Mouse (Mus musculus): ENCODE measurements around the gene Trpc1. TPM values are rescaled to one million over a fixed set of nuclear protein-coding genes. Genes with fewer than 3 reads are reported as not detected.
A peak's percentile ranks its signal among the peaks of the same experiment; 100 is the strongest.

Trpc1 gene
- polyA plus RNA-seq, 1 experiment from 2014 or later = 5.7 TPM

DNA sequence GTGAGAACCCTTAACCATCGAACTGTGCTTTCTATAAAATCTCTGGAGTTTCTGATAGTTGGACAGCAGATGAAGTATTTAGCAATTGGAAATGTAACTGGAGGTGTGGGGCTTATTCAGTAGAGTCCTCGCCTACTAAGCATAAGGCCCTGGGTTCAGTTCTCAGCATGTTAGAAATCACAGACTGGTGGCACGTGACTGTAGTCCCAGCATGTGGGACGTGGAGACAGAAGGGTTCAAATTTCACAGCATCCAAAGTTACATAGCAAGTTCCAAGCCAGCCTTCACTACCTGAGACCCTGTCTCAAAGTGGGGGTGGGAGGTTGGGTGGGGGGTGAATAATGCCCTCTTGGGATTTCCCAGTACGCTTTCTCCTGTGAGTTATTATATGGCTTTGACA lies 81.9 kb downstream of the Trpc1 start:
- no peak for ATAC-seq (ENCODE audit: insufficient read depth)
- H3K36me3 ChIP-seq (ENCODE audit: insufficient read depth) = no peaks in the 10 kb centered on the region
- 60% methylated on average over 5 of the region's 5 CpGs for WGBS
- no peak for TF ChIP-seq CTCF (IDR thresholded peaks at IDR 0.05; ENCODE audit: low read depth)
- H3K4me2 ChIP-seq = no peak overlapping the region
- no peaks in the 10 kb centered on the region for H3K9me3 ChIP-seq (ENCODE audit: low read depth, low read length)
- H3K9ac ChIP-seq = no peak overlapping the region
- DNase-seq = no peak
- H3K27ac ChIP-seq (ENCODE audit: low read depth) = no peak overlapping the region
- H3K27me3 ChIP-seq (ENCODE audit: insufficient read depth, low read length) = no peaks in the 10 kb centered on the region
- 0 out of 2 replicates have a peak, but pooled peaks cover 6% of the 10 kb centered on the region for H3K4me1 ChIP-seq (ENCODE audit: insufficient read depth)
- no peak overlapping the region for H3K4me3 ChIP-seq (ENCODE audit: low read depth, low read length)

GRCm38 (mm10) chr9:95667836-95668235 lies 82.3 kb downstream of the Trpc1 start:
- DNase-seq = peak; percentile 54
- no peak overlapping the region for H3K27ac ChIP-seq (ENCODE audit: low read depth)
- TF ChIP-seq CTCF (IDR thresholded peaks at IDR 0.05; ENCODE audit: low read depth) = no peak
- H3K4me3 ChIP-seq (ENCODE audit: low read depth, low read length) = no peak overlapping the region
- ATAC-seq (ENCODE audit: insufficient read depth) = no peak
- H3K9ac ChIP-seq = no peak overlapping the region
- no peaks in the 10 kb centered on the region for H3K9me3 ChIP-seq (ENCODE audit: low read depth, low read length)
- 39% methylated on average over 9 of the region's 9 CpGs for WGBS
- H3K27me3 ChIP-seq (ENCODE audit: insufficient read depth, low read length) = no peaks in the 10 kb centered on the region
- 0 out of 2 replicates have a peak, but pooled peaks cover 6% of the 10 kb centered on the region for H3K4me1 ChIP-seq (ENCODE audit: insufficient read depth)
- H3K4me2 ChIP-seq = no peak overlapping the region
- no peaks in the 10 kb centered on the region for H3K36me3 ChIP-seq (ENCODE audit: insufficient read depth)

- DNase-seq = peak; percentile 84
- ATAC-seq (ENCODE audit: insufficient read depth) = peak; percentile 89
These were observed 84.3 kb downstream of the Trpc1 start for GRCm38 (mm10) chr9:95665835-95666234.

DNA sequence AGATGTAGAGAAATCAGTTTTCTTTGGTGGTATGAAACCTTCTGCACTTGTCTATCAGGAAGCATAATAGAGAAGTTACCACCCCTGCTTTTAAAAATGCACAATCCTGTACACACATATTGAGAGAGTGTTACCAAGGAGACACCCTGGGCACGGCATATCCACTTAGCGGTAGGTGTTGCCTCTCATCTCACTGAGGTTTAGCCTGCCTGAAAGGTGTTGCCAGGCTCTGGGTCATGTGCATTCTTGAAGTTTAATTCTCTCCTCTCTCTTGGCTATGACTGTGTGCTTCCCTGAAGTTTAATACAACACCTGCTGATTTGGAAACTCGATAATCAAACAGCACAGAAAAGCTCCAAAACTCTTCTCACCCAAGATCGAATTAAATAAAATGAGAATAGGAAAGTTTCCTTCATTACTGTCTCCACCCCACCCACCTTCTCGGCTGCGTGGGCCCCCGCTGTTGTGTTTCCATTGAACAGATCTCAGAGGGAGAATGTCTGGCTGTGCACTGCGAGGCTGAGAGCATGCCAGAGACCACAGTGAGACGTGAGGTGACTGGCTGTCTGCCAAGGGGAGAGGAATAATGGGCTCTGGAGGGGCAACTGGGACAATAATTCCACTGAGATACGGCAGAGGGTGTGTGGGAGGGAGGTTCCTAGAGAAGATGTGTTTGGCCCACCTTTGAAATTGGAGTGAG lies 85.7 kb downstream of the Trpc1 start:
- H3K9ac ChIP-seq = no peak overlapping the region
- H3K4me3 ChIP-seq (ENCODE audit: low read depth, low read length) = no peak overlapping the region
- H3K9me3 ChIP-seq (ENCODE audit: low read depth, low read length) = no peaks in the 10 kb centered on the region
- peak; percentile 34 for DNase-seq
- no peak overlapping the region for H3K27ac ChIP-seq (ENCODE audit: low read depth)
- H3K36me3 ChIP-seq (ENCODE audit: insufficient read depth) = no peaks in the 10 kb centered on the region
- no peak for ATAC-seq (ENCODE audit: insufficient read depth)
- no peak overlapping the region for H3K4me2 ChIP-seq
- TF ChIP-seq CTCF (IDR thresholded peaks at IDR 0.05; ENCODE audit: low read depth) = no peak
- no peaks in the 10 kb centered on the region for H3K27me3 ChIP-seq (ENCODE audit: insufficient read depth, low read length)
- WGBS = 51% methylated on average over 10 of the region's 10 CpGs
- H3K4me1 ChIP-seq (ENCODE audit: insufficient read depth) = 0 out of 2 replicates have a peak, but pooled peaks cover 6% of the 10 kb centered on the region

More at GRCm38 (mm10) chr9:95665835-95666234, 84.3 kb downstream of the Trpc1 start:
- Histone ChIP-seq H3K36me3 (ENCODE audit: insufficient read depth) (no peaks in the 10 kb centered on the region), H3K9me3 (ENCODE audit: low read depth, low read length) (no peaks in the 10 kb centered on the region), H3K27ac (ENCODE audit: low read depth) (no peak overlapping the region), H3K4me1 (ENCODE audit: insufficient read depth) (0 out of 2 replicates have a peak, but pooled peaks cover 6% of the 10 kb centered on the region), H3K4me2 (no peak overlapping the region), H3K4me3 (ENCODE audit: low read depth, low read length) (no peak overlapping the region), H3K27me3 (ENCODE audit: insufficient read depth, low read length) (no peaks in the 10 kb centered on the region), H3K9ac (no peak overlapping the region)
- 56% methylated on average over 6 of the region's 6 CpGs for WGBS
- no peak for TF ChIP-seq CTCF (IDR thresholded peaks at IDR 0.05; ENCODE audit: low read depth)

DNA sequence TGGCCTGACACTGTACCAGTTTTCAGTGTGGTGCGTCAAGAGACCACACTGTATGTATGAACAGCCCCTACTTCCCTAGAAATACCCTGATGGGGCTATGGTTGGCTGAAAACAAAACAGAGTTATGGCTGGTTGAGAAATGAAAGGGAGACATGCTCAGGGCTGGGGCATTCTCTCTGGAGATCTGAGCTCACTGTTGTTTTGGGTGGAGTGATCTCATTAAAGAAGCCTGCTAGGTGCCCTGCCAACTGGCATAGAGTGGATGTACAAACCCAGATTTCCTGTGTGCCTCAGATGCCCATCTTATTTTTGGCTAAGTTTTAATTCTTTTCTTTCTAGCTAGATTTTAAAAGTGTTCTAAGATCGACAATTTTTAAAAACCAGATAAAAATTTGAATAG lies 92.2 kb downstream of the Trpc1 start:
- H3K4me2 ChIP-seq = no peak overlapping the region
- 87% methylated on average over 2 of the region's 2 CpGs for WGBS

More for the DNA sequence above, 92.2 kb downstream of the Trpc1 start:
- H3K9ac ChIP-seq = no peak overlapping the region
- no peak for TF ChIP-seq CTCF (IDR thresholded peaks at IDR 0.05; ENCODE audit: low read depth)
- no peaks in the 10 kb centered on the region for H3K36me3 ChIP-seq (ENCODE audit: insufficient read depth)
- H3K4me3 ChIP-seq (ENCODE audit: low read depth, low read length) = no peak overlapping the region
- no peaks in the 10 kb centered on the region for H3K9me3 ChIP-seq (ENCODE audit: low read depth, low read length)
- H3K4me1 ChIP-seq (ENCODE audit: insufficient read depth) = no peaks in the 10 kb centered on the region
- no peak overlapping the region for H3K27ac ChIP-seq (ENCODE audit: low read depth)
- ATAC-seq (ENCODE audit: insufficient read depth) (no peak), DNase-seq (no peak)
- H3K27me3 ChIP-seq (ENCODE audit: insufficient read depth, low read length) = no peaks in the 10 kb centered on the region

Other genes with a start within 250 kb of the Trpc1 start
- gene U2surp, start 238.4 kb downstream of the Trpc1 start, polyA plus RNA-seq (2014; fragmentation: Nextera tagmentation; extraction: Ambion mirVana) = 125 and 138 TPM in 2 replicates
- gene Paqr9, start 190.7 kb downstream of the Trpc1 start, polyA plus RNA-seq (2014; fragmentation: Nextera tagmentation; extraction: Ambion mirVana) = 0.07 TPM in 1 of 2 replicates, not detected in the other
- 7.1 TPM in 2 replicates for gene Pcolce2, start 112.8 kb downstream of the Trpc1 start, polyA plus RNA-seq (2014; fragmentation: Nextera tagmentation; extraction: Ambion mirVana)
- 9.4 and 11.6 TPM in 2 replicates for gene Pls1, start 94.9 kb upstream of the Trpc1 start, polyA plus RNA-seq (2014; fragmentation: Nextera tagmentation; extraction: Ambion mirVana)
- gene Atr, start 107.2 kb upstream of the Trpc1 start, polyA plus RNA-seq (2014; fragmentation: Nextera tagmentation; extraction: Ambion mirVana) = 23.8 and 25.3 TPM in 2 replicates
- gene Xrn1, start 204.4 kb upstream of the Trpc1 start, polyA plus RNA-seq (2014; fragmentation: Nextera tagmentation; extraction: Ambion mirVana) = 21.1 and 22.7 TPM in 2 replicates